Mouse (Mus musculus): ENCODE measurements around the gene Cpz.

GRCm38 (mm10) chr5:35459760-35460159 is 65.7 kb downstream of the Cpz start:
- TF ChIP-seq CTCF (IDR thresholded peaks at IDR 0.05; ENCODE audit: control insufficient read depth, insufficient read depth, insufficient read length) (no peak), MYOG (IDR thresholded peaks at IDR 0.05; ENCODE audit: control insufficient read depth, extremely low read depth, insufficient read length) (no peak), CEBPB (IDR thresholded peaks at IDR 0.05; ENCODE audit: low read depth) (no peak)
